Comparison of ENCODE assay signal across 11 mouse cellular contexts in the genomic region with DNA sequence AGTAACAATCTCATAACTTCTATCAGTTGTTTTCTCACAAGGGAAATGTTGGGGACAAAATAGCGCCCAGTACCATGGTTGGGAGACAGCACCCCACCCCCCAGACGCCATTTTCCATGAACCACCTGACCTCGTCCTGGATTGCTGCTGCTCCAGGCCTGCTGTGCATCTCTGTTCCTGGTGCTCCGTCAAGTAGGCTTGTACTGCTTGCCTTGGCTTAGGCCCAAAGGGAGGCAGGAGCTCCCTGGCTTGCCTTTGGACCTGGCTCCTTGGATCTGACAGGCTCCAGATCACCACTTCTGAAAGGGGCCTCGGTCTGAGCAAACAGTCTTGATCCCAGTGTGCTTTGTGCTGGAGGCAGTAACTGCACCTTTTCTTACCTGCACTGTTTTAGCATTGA. TPM values are rescaled to one million over a fixed set of nuclear protein-coding genes. Genes with fewer than 3 reads are reported as not detected.
A peak's percentile ranks its signal among the peaks of the same experiment; 100 is the strongest.
DNase-seq lines count a peak whose midpoint lies in the region; ATAC-seq and TF ChIP-seq lines count a peak whose summit lies in the region.
"Had no signal": no experiment of that assay in that cellular context is flagged by ENCODE, and none has a peak within 500 bp of the region (broad histone marks: within the 10 kb centered on the region; RNA-seq: fewer than 3 reads in every experiment).

No protein-coding gene starts in this region.

- H3K9me3 ChIP-seq in intestine, embryonic 16.5 days (ENCODE audit: control insufficient read depth, low read length), result no peaks in the 10 kb centered on the region
- H3K9me3 ChIP-seq in intestine, postnatal 0 days (ENCODE audit: control insufficient read depth), result no peaks in the 10 kb centered on the region
- no peaks in the 10 kb centered on the region for H3K9me3 ChIP-seq in forebrain, embryonic 13.5 days (replicated peaks)

- H3K4me1 ChIP-seq in intestine, embryonic 16.5 days (ENCODE audit: control insufficient read depth, insufficient read depth, low read length), result peaks cover 6% of the 10 kb centered on the region; the same call in 1 of the 2 replicates
- no peaks in the 10 kb centered on the region for H3K4me1 ChIP-seq in intestine, postnatal 0 days (replicated peaks; ENCODE audit: control insufficient read depth, insufficient read depth, low read length)
- peaks cover 6% of the 10 kb centered on the region for H3K4me1 ChIP-seq in embryonic fibroblast, embryonic 13.5 days (ENCODE audit: control insufficient read depth, insufficient read depth, low read length)
- peaks cover 13% of the 10 kb centered on the region; the same call in 1 of the 2 replicates for H3K4me1 ChIP-seq in forebrain, embryonic 13.5 days

- H3K4me3 ChIP-seq in intestine, embryonic 16.5 days (ENCODE audit: low read length), result no peak overlapping the region
- no peak overlapping the region for H3K4me3 ChIP-seq in intestine, postnatal 0 days (ENCODE audit: low read depth, low read length)
- no peak overlapping the region for H3K4me3 ChIP-seq in embryonic fibroblast, embryonic 13.5 days (ENCODE audit: insufficient read depth, low read length)
- H3K4me3 ChIP-seq in forebrain, embryonic 13.5 days, result no peak overlapping the region

- no peak overlapping the region for H3K4me2 ChIP-seq in intestine, embryonic 16.5 days (ENCODE audit: low read depth, low read length)
- H3K4me2 ChIP-seq in intestine, postnatal 0 days (replicated peaks; ENCODE audit: low read depth), result no peak overlapping the region
- no peak overlapping the region for H3K4me2 ChIP-seq in forebrain, embryonic 13.5 days

- H3K27me3 ChIP-seq in intestine, embryonic 16.5 days (replicated peaks; ENCODE audit: control insufficient read depth, insufficient read depth, low read length), result no peaks in the 10 kb centered on the region
- no peaks in the 10 kb centered on the region for H3K27me3 ChIP-seq in intestine, postnatal 0 days (replicated peaks; ENCODE audit: control insufficient read depth, insufficient read depth, low read length)
- H3K27me3 ChIP-seq in forebrain, embryonic 13.5 days, result no peaks in the 10 kb centered on the region

- ATAC-seq in intestine, embryonic 16.5 days, result peak; percentile 19; the same call in 1 of the 2 replicates
- no peak for ATAC-seq in intestine, postnatal 0 days
- no peak for ATAC-seq in forebrain, embryonic 13.5 days

- H3K36me3 ChIP-seq in intestine, embryonic 16.5 days (ENCODE audit: control insufficient read depth, insufficient read depth, low read length), result peaks cover 17% of the 10 kb centered on the region
- peaks cover 55% of the 10 kb centered on the region for H3K36me3 ChIP-seq in intestine, postnatal 0 days (ENCODE audit: control insufficient read depth, insufficient read depth)
- peaks cover 65% of the 10 kb centered on the region for H3K36me3 ChIP-seq in forebrain, embryonic 13.5 days (ENCODE audit: poor library complexity, severe bottlenecking)

- no peak for TF ChIP-seq CTCF in intestine, postnatal 0 days (IDR thresholded peaks at IDR 0.05; ENCODE audit: low read depth)
- TF ChIP-seq CTCF in embryonic fibroblast, embryonic 13.5 days (IDR thresholded peaks at IDR 0.05; ENCODE audit: borderline replicate concordance, insufficient read depth, low read length), result no peak

- H3K9ac ChIP-seq in intestine, embryonic 16.5 days (ENCODE audit: low read depth, low read length), result no peak overlapping the region
- no peak overlapping the region for H3K9ac ChIP-seq in intestine, postnatal 0 days (ENCODE audit: low read depth, low read length)
- H3K9ac ChIP-seq in forebrain, embryonic 13.5 days, result no peak overlapping the region

- peak; percentile 48 to 52 for DNase-seq in kidney, adult 8-10 months
- DNase-seq in lung, postnatal 36 days, result peak; percentile 73
- DNase-seq in spleen, adult 12 weeks (ENCODE audit: low spot score), result no peak
- DNase-seq in left cerebral cortex, adult 18-20 months (ENCODE audit: low spot score in 2 of 2), result no peak
- DNase-seq: gastrocnemius, postnatal 10 days; thymus, adult 18-20 months had no signal

- no peak for TF ChIP-seq POLR2A in embryonic fibroblast, embryonic 13.5 days (IDR thresholded peaks at IDR 0.05; ENCODE audit: low read depth, low read length)

- WGBS in intestine, embryonic 16.5 days, result 68% methylated on average over 5 of the region's 5 CpGs
- 67% methylated on average over 5 of the region's 5 CpGs for WGBS in intestine, postnatal 0 days
- WGBS in forebrain, embryonic 13.5 days, result 83% methylated on average over 5 of the region's 5 CpGs

- H3K27ac ChIP-seq in intestine, embryonic 16.5 days (ENCODE audit: low read length), result peak overlapping the region; percentile 47; the same call in 1 of the 2 replicates
- no peak overlapping the region for H3K27ac ChIP-seq in intestine, postnatal 0 days (ENCODE audit: low read depth, low read length)
- H3K27ac ChIP-seq in embryonic fibroblast, embryonic 13.5 days (ENCODE audit: insufficient read depth, low read length), result peak overlapping the region; percentile 66; the same call in 1 of the 2 replicates
- no peak overlapping the region for H3K27ac ChIP-seq in forebrain, embryonic 13.5 days
- H3K27ac ChIP-seq: macrophage had no signal

RNA-seq across cellular contexts. Expression of a gene that starts 7.7 kb away (rescaled TPM):
- 136 and 143 TPM in 2 replicates for polyA plus RNA-seq in intestine, embryonic 16.5 days (2015; fragmentation: Nextera tagmentation; extraction: Ambion mirVana)
- polyA plus RNA-seq in intestine, postnatal 0 days (2015; fragmentation: Nextera tagmentation; extraction: Ambion mirVana), result 127 and 129 TPM in 2 replicates
- polyA plus RNA-seq in embryonic fibroblast, embryonic 13.5 days (2011; ENCODE audit: insufficient read length, low read depth, missing spikeins), result 54.6 and 61.6 TPM in 2 replicates
- polyA plus RNA-seq in forebrain, embryonic 13.5 days (2015; fragmentation: Nextera tagmentation; extraction: Ambion mirVana), result 122 and 137 TPM in 2 replicates
- 10 to 100 TPM; 50.0 to 52.4 TPM for total RNA-seq in left cerebral cortex, adult 18-20 months (2021)

RNA-seq across cellular contexts. Expression of a gene that starts 59.4 kb away (rescaled TPM):
- polyA plus RNA-seq in intestine, embryonic 16.5 days (2015; fragmentation: Nextera tagmentation; extraction: Ambion mirVana), result 36.6 and 38.8 TPM in 2 replicates
- polyA plus RNA-seq in intestine, postnatal 0 days (2015; fragmentation: Nextera tagmentation; extraction: Ambion mirVana), result 12.2 and 13.4 TPM in 2 replicates
- polyA plus RNA-seq in embryonic fibroblast, embryonic 13.5 days (2011; ENCODE audit: insufficient read length, low read depth, missing spikeins), result 46.3 and 49.0 TPM in 2 replicates
- 43.9 and 50.2 TPM in 2 replicates for polyA plus RNA-seq in forebrain, embryonic 13.5 days (2015; fragmentation: Nextera tagmentation; extraction: Ambion mirVana)
- total RNA-seq in left cerebral cortex, adult 18-20 months (2021), result 100 to 1,000 TPM; 109 to 132 TPM

Comparison
In these comparisons a context has a peak if more than half of its experiments do, and no peak if none do; other contexts are left out.
1. H3K27ac ChIP-seq: peak in intestine, embryonic 16.5 days (single experiment) and embryonic fibroblast, embryonic 13.5 days (single experiment); none in intestine, postnatal 0 days (single experiment) and forebrain, embryonic 13.5 days (single experiment).
2. DNase-seq: peak in kidney, adult 8-10 months (2 of 2) and lung, postnatal 36 days (single experiment); none in spleen, adult 12 weeks (single experiment) and left cerebral cortex, adult 18-20 months (0 of 2).